Mouse (Mus musculus): ENCODE results near the gene Tesc.
A peak's percentile ranks its signal among the peaks of the same experiment; 100 is the strongest.

Gene Tesc

GRCm38 (mm10) chr5:118043761-118044160 lies 16.2 kb downstream of the Tesc start:
- DNase-seq (ENCODE audit: low read depth, low spot score), result no peak

- no peak for DNase-seq (ENCODE audit: low read depth, low spot score)
Observed at GRCm38 (mm10) chr5:118044907-118045306, 17.4 kb downstream of the Tesc start.

GRCm38 (mm10) chr5:118045385-118045784 lies 17.8 kb downstream of the Tesc start:
- DNase-seq (ENCODE audit: low read depth, low spot score), result no peak

GRCm38 (mm10) chr5:118047091-118047757 lies 19.7 kb downstream of the Tesc start:
- no peak for DNase-seq (ENCODE audit: low read depth, low spot score)

- no peak for DNase-seq (ENCODE audit: low read depth, low spot score)
Observed at GRCm38 (mm10) chr5:118048412-118048811, 20.9 kb downstream of the Tesc start.

GRCm38 (mm10) chr5:118048928-118049327 lies 21.4 kb downstream of the Tesc start:
- DNase-seq (ENCODE audit: low read depth, low spot score), result no peak

- DNase-seq (ENCODE audit: low read depth, low spot score), result no peak
Observed at GRCm38 (mm10) chr5:118050743-118051142, 23.2 kb downstream of the Tesc start.

GRCm38 (mm10) chr5:118051981-118052662 lies 24.6 kb downstream of the Tesc start:
- DNase-seq (ENCODE audit: low read depth, low spot score), result no peak

- DNase-seq (ENCODE audit: low read depth, low spot score), result no peak
Observed at GRCm38 (mm10) chr5:118053205-118053604, 25.7 kb downstream of the Tesc start.

- no peak for DNase-seq (ENCODE audit: low read depth, low spot score)
Observed at GRCm38 (mm10) chr5:118057508-118058111, 30.1 kb downstream of the Tesc start.

- no peak for DNase-seq (ENCODE audit: low read depth, low spot score)
Observed at GRCm38 (mm10) chr5:118058858-118059257, 31.3 kb downstream of the Tesc start.

- no peak for DNase-seq (ENCODE audit: low read depth, low spot score)
Observed at GRCm38 (mm10) chr5:118059646-118060045, 32.1 kb downstream of the Tesc start.

- no peak for DNase-seq (ENCODE audit: low read depth, low spot score)
Observed at GRCm38 (mm10) chr5:118061391-118061790, 33.8 kb downstream of the Tesc start.

GRCm38 (mm10) chr5:118063181-118063621 lies 35.7 kb downstream of the Tesc start:
- DNase-seq (ENCODE audit: low read depth, low spot score), result no peak

- DNase-seq (ENCODE audit: low read depth, low spot score), result no peak
Observed at GRCm38 (mm10) chr5:118064284-118064901, 36.9 kb downstream of the Tesc start.

GRCm38 (mm10) chr5:118065516-118066255 lies 38.1 kb downstream of the Tesc start:
- no peak for DNase-seq (ENCODE audit: low read depth, low spot score)

GRCm38 (mm10) chr5:118066828-118067227 lies 39.3 kb downstream of the Tesc start:
- peak; percentile 53 for DNase-seq (ENCODE audit: low read depth, low spot score)

- no peak for DNase-seq (ENCODE audit: low read depth, low spot score)
Observed at GRCm38 (mm10) chr5:118067572-118067971, 40.0 kb downstream of the Tesc start.

- DNase-seq (ENCODE audit: low read depth, low spot score), result no peak
Observed at GRCm38 (mm10) chr5:118067984-118068494, 40.5 kb downstream of the Tesc start.

GRCm38 (mm10) chr5:118069315-118069714 lies 41.8 kb downstream of the Tesc start:
- DNase-seq (ENCODE audit: low read depth, low spot score), result peak; percentile 67

GRCm38 (mm10) chr5:118071766-118072165 lies 44.2 kb downstream of the Tesc start:
- no peak for DNase-seq (ENCODE audit: low read depth, low spot score)

Measured in retina, postnatal 7 days (tissue).